Mouse (Mus musculus) thymus, adult 2 months (tissue): ENCODE measurements around the gene Emc7.

Experiments
- CTCF ChIP-seq: fragments of 200-500 bp; IDR thresholded peaks from 2 replicates; pipeline ENCODE4 v1.5.1; 2012; ENCODE audit warnings: mild to moderate bottlenecking, control low read depth, low read length, moderate library complexity, borderline replicate concordance; ENCODE audit not compliant: control insufficient read depth, poor library complexity, insufficient read depth; ENCODE audit errors: extremely low read depth
- POLR2A ChIP-seq: fragments of 200-500 bp; IDR thresholded peaks from 2 replicates; pipeline ENCODE4 v1.6.1; 2012; ENCODE audit warnings: mild to moderate bottlenecking, low read length, control low read depth, moderate library complexity; ENCODE audit not compliant: control insufficient read depth, poor library complexity, insufficient read depth; ENCODE audit errors: extremely low read depth

- TF ChIP-seq CTCF (peak; percentile 59; the same call in 1 of the 2 replicates), POLR2A (peak; percentile 76)
Measured at GRCm38 (mm10) chr2:112454862-112455564, at the start of gene Emc7.
